In the genomic region with DNA sequence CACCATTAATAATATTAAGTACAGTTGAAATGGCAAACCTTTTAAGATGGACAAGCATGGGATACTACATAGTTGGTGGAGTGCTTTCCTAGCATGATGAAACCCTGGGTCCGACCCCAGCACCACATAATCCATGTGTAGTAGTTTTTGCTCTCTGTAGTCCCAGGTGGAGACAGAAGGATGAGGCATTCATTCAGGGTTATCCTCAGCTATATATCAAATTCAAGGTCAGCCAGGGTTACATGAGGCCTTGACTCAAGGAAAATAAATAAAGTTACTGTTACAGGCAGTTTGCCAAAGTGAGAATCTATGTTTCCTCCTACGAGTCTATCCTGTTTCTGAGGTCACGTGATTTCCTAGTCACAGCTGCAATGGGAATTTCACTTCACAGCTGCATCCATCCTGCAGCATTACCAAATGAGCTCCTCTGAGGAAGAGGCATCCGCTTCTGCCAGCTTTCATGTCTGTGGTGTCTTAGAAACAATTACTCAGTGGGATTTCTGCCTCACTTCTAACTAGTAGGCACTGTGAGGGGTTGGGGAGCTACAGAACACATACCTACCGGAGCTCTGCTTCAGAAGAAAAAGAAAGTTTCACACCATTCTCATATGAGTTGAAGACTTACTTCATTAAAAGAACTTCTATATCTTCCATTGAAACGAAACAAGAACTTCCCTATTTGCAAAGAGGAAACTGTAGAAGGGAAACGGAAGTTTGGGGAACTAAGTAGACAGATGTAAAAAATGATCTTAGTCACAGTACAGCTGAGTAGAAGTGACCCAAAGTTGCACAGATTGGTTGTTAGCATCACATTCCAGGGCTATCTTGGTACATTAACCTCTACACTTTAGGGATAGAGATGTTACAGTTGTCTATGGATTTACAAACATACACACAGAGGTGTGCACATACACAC, we compare ENCODE assay signal across 13 mouse cellular contexts.
A peak's percentile ranks its signal among the peaks of the same experiment; 100 is the strongest.
DNase-seq lines count a peak whose midpoint lies in the region; ATAC-seq and TF ChIP-seq lines count a peak whose summit lies in the region.
"Had no signal": no experiment of that assay in that cellular context is flagged by ENCODE, and none has a peak within 500 bp of the region (broad histone marks: within the 10 kb centered on the region; RNA-seq: fewer than 3 reads in every experiment).

No protein-coding gene starts in this region.

- WGBS in kidney, adult 2 months, result 32% methylated on average over 7 of the region's 7 CpGs

- no peak overlapping the region for H3K4me3 ChIP-seq in kidney, adult 2 months (ENCODE audit: insufficient read depth, low read depth, low read length)
- H3K4me3 ChIP-seq: embryonic facial prominence, embryonic 15.5 days; forebrain, embryonic 15.5 days; limb, embryonic 12.5 days had no signal

- no peak for TF ChIP-seq CTCF in kidney, adult 2 months (conservative IDR thresholded peaks at IDR 0.05; ENCODE audit: insufficient read depth, insufficient read length, low read depth, low read length)

- H3K4me1 ChIP-seq in kidney, adult 2 months (ENCODE audit: control insufficient read depth, insufficient read depth, low read length), result no peaks in the 10 kb centered on the region
- H3K4me1 ChIP-seq: embryonic facial prominence, embryonic 15.5 days; forebrain, embryonic 15.5 days; limb, embryonic 12.5 days had no signal

- no peaks in the 10 kb centered on the region for H3K27me3 ChIP-seq in kidney, adult 2 months (replicated peaks; ENCODE audit: control insufficient read depth, insufficient read depth, low read length)
- H3K27me3 ChIP-seq: embryonic facial prominence, embryonic 15.5 days; forebrain, embryonic 15.5 days; limb, embryonic 12.5 days had no signal

- H3K36me3 ChIP-seq in kidney, adult 2 months (ENCODE audit: control insufficient read depth, insufficient read depth, low read length), result no peaks in the 10 kb centered on the region
- H3K36me3 ChIP-seq: embryonic facial prominence, embryonic 15.5 days; forebrain, embryonic 15.5 days; limb, embryonic 12.5 days had no signal

- H3K27ac ChIP-seq in kidney, adult 2 months (ENCODE audit: insufficient read depth, low read depth, low read length), result no peak overlapping the region
- H3K27ac ChIP-seq: embryonic facial prominence, embryonic 15.5 days; forebrain, embryonic 15.5 days; limb, embryonic 12.5 days had no signal

- TF ChIP-seq POLR2A in kidney, adult 2 months (IDR thresholded peaks at IDR 0.05; ENCODE audit: low read depth, low read length), result no peak

- peak; percentile 93 for ATAC-seq in megakaryocyte, adult 5-6 weeks (ENCODE audit: poor library complexity, severe bottlenecking)
- ATAC-seq in cerebellum, adult (ENCODE audit: insufficient number of reproducible peaks, low FRiP score, low TSS enrichment), result no peak
- ATAC-seq: forebrain, embryonic 15.5 days had no signal

- intact Hi-C loops in heart, postnatal 36 days (cut with DNase I), result no loop called here

- DNase-seq in kidney, adult 2 months, result peak; percentile 21
- DNase-seq in kidney, adult 11 months, result no peak
- DNase-seq in brain, adult 2 months (ENCODE audit: low read depth, low spot score), result peak; percentile 62
- DNase-seq in heart, postnatal 36 days, result peak; percentile 1 to 15
- no peak for DNase-seq in urinary bladder, adult 18-20 months (ENCODE audit: low spot score in 2 of 2)
- DNase-seq: adrenal gland, postnatal 25 days; cerebellum, adult 9-11 months; lung, postnatal 4 days had no signal

Comparison
In these comparisons a context has a peak if more than half of its experiments do, and no peak if none do; other contexts are left out.
1. DNase-seq: peak in kidney, adult 2 months (single experiment), brain, adult 2 months (single experiment) and heart, postnatal 36 days (2 of 2); none in kidney, adult 11 months (single experiment) and urinary bladder, adult 18-20 months (0 of 2).